In genomic region chr14:57889541-57890010, GRCm38 (mm10) we compare ENCODE assay signal across 8 mouse cellular contexts. TPM values are rescaled to one million over a fixed set of nuclear protein-coding genes. Genes with fewer than 3 reads are reported as not detected.
DNase-seq lines count a peak whose midpoint lies in the region; ATAC-seq and TF ChIP-seq lines count a peak whose summit lies in the region.

No protein-coding gene starts in this region.

- H3K4me3 ChIP-seq in bone marrow, adult 2 months (replicated peaks; ENCODE audit: control insufficient read depth, low read depth, low read length) = peak overlapping the region; percentile 95
- peak overlapping the region; percentile 96 for H3K4me3 ChIP-seq in heart, embryonic 13.5 days
- H3K4me3 ChIP-seq in limb, embryonic 12.5 days (replicated peaks) = peak overlapping the region; percentile 93
- peak overlapping the region; percentile 95 for H3K4me3 ChIP-seq in midbrain, embryonic 13.5 days (replicated peaks)

- peak overlapping the region; percentile 98 for H3K9ac ChIP-seq in heart, embryonic 13.5 days
- peak overlapping the region; percentile 95 for H3K9ac ChIP-seq in limb, embryonic 12.5 days (replicated peaks)
- H3K9ac ChIP-seq in midbrain, embryonic 13.5 days (replicated peaks) = peak overlapping the region; percentile 96

- no peak; the same call in 1 of the 2 replicates for ATAC-seq in heart, embryonic 13.5 days (ENCODE audit: extremely low read depth, insufficient number of reproducible peaks, low FRiP score, low TSS enrichment)
- ATAC-seq in limb, embryonic 12.5 days (ENCODE audit: insufficient number of reproducible peaks, insufficient read depth, low FRiP score, low TSS enrichment, low read depth) = no peak
- ATAC-seq in midbrain, embryonic 13.5 days = peak; percentile 22
- ATAC-seq in monocyte, adult 5-6 weeks (replicated peaks; ENCODE audit: insufficient number of reproducible peaks, low FRiP score, low TSS enrichment, poor library complexity, severe bottlenecking) = no peak

- under 1% methylated on average over 37 of the region's 37 CpGs for WGBS in bone marrow, adult 2 months
- WGBS in heart, embryonic 13.5 days = under 1% methylated on average over 37 of the region's 37 CpGs
- under 1% methylated on average over 37 of the region's 37 CpGs for WGBS in limb, embryonic 12.5 days
- under 1% methylated on average over 37 of the region's 37 CpGs for WGBS in midbrain, embryonic 13.5 days

- H3K36me3 ChIP-seq in heart, embryonic 13.5 days = 0 out of 2 replicates have a peak, but pooled peaks cover 3% of the 10 kb centered on the region
- no peaks in the 10 kb centered on the region; the same call in 1 of the 2 replicates for H3K36me3 ChIP-seq in limb, embryonic 12.5 days
- peaks cover 5% of the 10 kb centered on the region; the same call in 1 of the 2 replicates for H3K36me3 ChIP-seq in midbrain, embryonic 13.5 days

- TF ChIP-seq CTCF in bone marrow, adult 2 months (IDR thresholded peaks at IDR 0.05; ENCODE audit: control insufficient read depth, insufficient read depth, low read length) = no peak

- H3K4me2 ChIP-seq in heart, embryonic 13.5 days = peak overlapping the region; percentile 84
- peak overlapping the region; percentile 60 for H3K4me2 ChIP-seq in limb, embryonic 12.5 days
- peak overlapping the region; percentile 67 for H3K4me2 ChIP-seq in midbrain, embryonic 13.5 days (replicated peaks)

- H3K4me1 ChIP-seq in bone marrow, adult 2 months (ENCODE audit: control insufficient read depth, insufficient read depth, low read length) = peaks cover 4% of the 10 kb centered on the region
- H3K4me1 ChIP-seq in heart, embryonic 13.5 days = peaks cover 22% of the 10 kb centered on the region
- peaks cover 10% of the 10 kb centered on the region for H3K4me1 ChIP-seq in limb, embryonic 12.5 days (replicated peaks)
- H3K4me1 ChIP-seq in midbrain, embryonic 13.5 days (replicated peaks) = peaks cover 22% of the 10 kb centered on the region

- no peaks in the 10 kb centered on the region for H3K27me3 ChIP-seq in heart, embryonic 13.5 days (replicated peaks)
- H3K27me3 ChIP-seq in limb, embryonic 12.5 days = no peaks in the 10 kb centered on the region
- no peaks in the 10 kb centered on the region for H3K27me3 ChIP-seq in midbrain, embryonic 13.5 days

- no peak for TF ChIP-seq POLR2A in bone marrow, adult 2 months (IDR thresholded peaks at IDR 0.05; ENCODE audit: borderline replicate concordance, control insufficient read depth, low read depth, low read length)

- DNase-seq in gastrocnemius, adult 18-20 months (ENCODE audit: low spot score) = peak; percentile 13
- no peak for DNase-seq in gastrocnemius, adult 8-10 months (ENCODE audit: low spot score in 2 of 2)
- peak; percentile 79 for DNase-seq in 3T3-L1 (ENCODE audit: low read depth, low spot score)

- peak overlapping the region; percentile 90 for H3K27ac ChIP-seq in bone marrow, adult 2 months (ENCODE audit: control insufficient read depth, insufficient read depth, low read depth, low read length, poor library complexity)
- peak overlapping the region; percentile 88 for H3K27ac ChIP-seq in heart, embryonic 13.5 days (replicated peaks)
- peak overlapping the region; percentile 89 for H3K27ac ChIP-seq in limb, embryonic 12.5 days
- H3K27ac ChIP-seq in midbrain, embryonic 13.5 days = peak overlapping the region; percentile 87

- H3K9me3 ChIP-seq in heart, embryonic 13.5 days = no peaks in the 10 kb centered on the region
- H3K9me3 ChIP-seq in limb, embryonic 12.5 days = no peaks in the 10 kb centered on the region
- H3K9me3 ChIP-seq in midbrain, embryonic 13.5 days = no peaks in the 10 kb centered on the region

RNA-seq across cellular contexts. Expression of gene Zdhhc20, which starts 0.5 kb away (rescaled TPM):
- 1 to 10 TPM; 3.5 to 4.3 TPM for total RNA-seq in gastrocnemius, adult 18-20 months (2021)
- 1 to 10 TPM; 2.2 to 3.8 (median 2.9) TPM for total RNA-seq in gastrocnemius, adult 8-10 months (2022)
- 3.7 and 9.3 TPM in 2 replicates for polyA plus RNA-seq in bone marrow, adult 2 months (2011; ENCODE audit: insufficient read depth, insufficient read length, low replicate concordance, missing spikeins)
- 41.1 and 42.4 TPM in 2 replicates for polyA plus RNA-seq in heart, embryonic 13.5 days (2015; fragmentation: Nextera tagmentation; extraction: Ambion mirVana)
- 78.4 and 81.2 TPM in 2 replicates for polyA plus RNA-seq in limb, embryonic 12.5 days (2016; fragmentation: Nextera tagmentation; extraction: Ambion mirVana)
- 43.9 and 50.3 TPM in 2 replicates for polyA plus RNA-seq in midbrain, embryonic 13.5 days (2015; fragmentation: Nextera tagmentation; extraction: Ambion mirVana)
- 99.2 to 138 TPM (median 128 TPM) in 3 replicates for total RNA-seq in monocyte, adult 5-6 weeks (2017)

Comparison
In these comparisons a context has a peak if more than half of its experiments do, and no peak if none do; other contexts are left out.
1. DNase-seq: peak in gastrocnemius, adult 18-20 months (single experiment) and 3T3-L1 (single experiment); none in gastrocnemius, adult 8-10 months (0 of 2).
2. Peak in every context shown above with its lines, with median percentiles within 50 percentile points of each other: H3K27ac ChIP-seq, H3K4me3 ChIP-seq, H3K4me2 ChIP-seq and H3K9ac ChIP-seq.